Mouse (Mus musculus) liver, adult 2 months (tissue): ENCODE measurements at regions not wholly inside any gene's neighbourhood (a gene's known extent, or its start where the extent isn't known, plus 50 kb on each side); places are given as distances from the start of the nearest gene placed in this dataset.
A peak's percentile ranks its signal among the peaks of the same experiment; 100 is the strongest.

Source experiments
- DNase-seq: peaks from one replicate; pipeline ENCODE4 v3.0.0-alpha.2; 2011; ENCODE audit warnings: low read depth, low spot score; ENCODE audit errors: extremely low read depth
- H3K27ac ChIP-seq: fragments of 200-500 bp; replicated peaks from 2 replicates; pipeline ENCODE4 v1.5.1; 2012; ENCODE audit warnings: low read depth, mild to moderate bottlenecking, control low read depth, inconsistent platforms, low read length; ENCODE audit not compliant: insufficient read depth
- H3K27me3 ChIP-seq: fragments of 200-500 bp; 2 replicates; pipeline ENCODE4 v1.6.1; 2012; ENCODE audit warnings: mild to moderate bottlenecking, moderate library complexity, low read length, inconsistent platforms; ENCODE audit not compliant: control insufficient read depth, insufficient read depth
- H3K36me3 ChIP-seq: fragments of 200-500 bp; 2 replicates; pipeline ENCODE4 v1.6.1; 2012; ENCODE audit warnings: low read length, inconsistent platforms; ENCODE audit not compliant: control insufficient read depth, insufficient read depth
- H3K4me1 ChIP-seq: fragments of 200-500 bp; 2 replicates; pipeline ENCODE4 v1.6.1; 2011; ENCODE audit warnings: low read length; ENCODE audit not compliant: control insufficient read depth, insufficient read depth
- H3K4me3 ChIP-seq: fragments of 200-500 bp; 2 replicates; pipeline ENCODE4 v1.5.1; 2011; ENCODE audit warnings: low read depth, mild to moderate bottlenecking, control low read depth, low read length, moderate library complexity; ENCODE audit not compliant: insufficient read depth
- H3K79me2 ChIP-seq: fragments of 200-500 bp; 2 replicates; pipeline ENCODE4 v1.6.1; 2012; ENCODE audit warnings: inconsistent platforms, mild to moderate bottlenecking, low read length, moderate library complexity; ENCODE audit not compliant: control insufficient read depth, insufficient read depth
- H3K9ac ChIP-seq: fragments of 200-500 bp; 2 replicates; pipeline ENCODE4 v1.6.1; 2012; ENCODE audit warnings: low read depth, mild to moderate bottlenecking, control low read depth, inconsistent platforms, low read length
- CTCF ChIP-seq: fragments of 200-500 bp; IDR thresholded peaks from 2 replicates; pipeline ENCODE4 v1.5.1; 2011; ENCODE audit warnings: low read depth, low read length, control low read depth
- POLR2A ChIP-seq: fragments of 200-500 bp; IDR thresholded peaks from 2 replicates; pipeline ENCODE4 v1.6.1; 2011; ENCODE audit warnings: low read length, control low read depth; ENCODE audit not compliant: insufficient read depth; ENCODE audit errors: extremely low read depth
- WGBS: fragments of 180-500 bp; shearing (Covaris S2); methylation state at CpG from one replicate; pipeline ENCODE4 v1.1.7; 2018; 5-methylcytosine and 5-hydroxymethylcytosine counted together

DNA sequence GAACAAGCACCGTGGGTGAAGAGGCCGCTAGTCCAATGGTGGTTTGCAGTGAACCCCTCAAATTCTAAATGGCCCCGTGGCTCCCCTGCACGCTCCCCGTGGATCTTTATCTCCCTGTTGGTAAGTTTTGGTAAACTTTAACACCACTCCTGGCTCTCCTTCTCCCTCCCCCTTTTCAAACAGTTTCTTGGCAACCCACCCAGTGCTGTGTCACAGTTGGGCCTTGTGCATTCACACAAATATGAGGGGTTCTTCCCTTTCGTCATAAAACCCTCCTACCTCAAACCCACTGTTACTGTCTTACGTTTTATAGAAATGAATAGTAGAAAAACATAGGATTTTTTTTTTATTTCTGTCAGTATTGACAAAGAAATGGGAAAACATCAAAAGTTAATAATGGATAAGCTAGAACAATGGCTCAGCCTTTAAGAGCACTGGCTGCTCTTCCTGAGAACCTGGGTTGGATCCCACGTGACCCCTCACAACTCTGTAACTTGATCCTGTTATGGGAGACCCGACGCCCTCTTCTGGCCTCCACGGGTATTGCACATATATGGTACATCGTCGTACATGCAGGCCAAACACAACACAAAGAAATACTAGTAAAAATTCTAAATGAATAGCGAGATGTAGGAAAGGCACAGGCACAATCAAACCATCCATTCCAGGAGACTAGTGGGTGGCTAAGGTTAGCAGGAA lies 71.1 kb upstream of the Man2a1 start:
- Histone ChIP-seq H3K36me3 (no peaks in the 10 kb centered on the region), H3K4me1 (peaks cover 3% of the 10 kb centered on the region; the same call in 1 of the 2 replicates), H3K27ac (no peak overlapping the region), H3K4me3 (no peak overlapping the region), H3K27me3 (no peaks in the 10 kb centered on the region), H3K79me2 (no peaks in the 10 kb centered on the region), H3K9ac (no peak overlapping the region)
- WGBS = 64% methylated on average over 14 of the region's 14 CpGs
- TF ChIP-seq POLR2A = no peak
- TF ChIP-seq CTCF = peak; percentile 53
- DNase-seq = peak; percentile 62

DNA sequence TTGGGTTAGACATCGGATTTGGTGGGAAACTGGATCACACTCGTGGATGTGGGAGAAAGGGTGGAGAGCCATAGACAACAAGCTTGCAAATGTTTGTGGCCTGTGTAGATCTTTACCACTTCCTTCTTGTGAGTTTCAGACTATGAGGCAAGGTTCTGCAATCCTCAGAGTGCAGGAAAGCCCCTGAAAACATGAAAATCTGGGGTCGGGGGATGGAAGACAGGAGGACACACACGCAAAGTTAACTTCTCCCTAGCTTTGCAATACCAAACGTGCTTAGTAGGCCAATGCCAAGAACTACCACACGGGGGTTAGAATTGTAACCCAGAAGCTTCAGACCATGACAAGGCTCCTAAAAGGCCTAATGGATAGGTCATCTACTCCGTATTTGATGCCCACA lies 69.4 kb upstream of the Man2a1 start:
- Histone ChIP-seq H3K4me1 (peaks cover 3% of the 10 kb centered on the region; the same call in 1 of the 2 replicates), H3K9ac (no peak overlapping the region), H3K4me3 (no peak overlapping the region), H3K27ac (no peak overlapping the region), H3K79me2 (no peaks in the 10 kb centered on the region), H3K27me3 (no peaks in the 10 kb centered on the region), H3K36me3 (no peaks in the 10 kb centered on the region)
- no peak for DNase-seq
- TF ChIP-seq CTCF (no peak), POLR2A (no peak)
- 90% methylated on average over 7 of the region's 7 CpGs for WGBS

DNA sequence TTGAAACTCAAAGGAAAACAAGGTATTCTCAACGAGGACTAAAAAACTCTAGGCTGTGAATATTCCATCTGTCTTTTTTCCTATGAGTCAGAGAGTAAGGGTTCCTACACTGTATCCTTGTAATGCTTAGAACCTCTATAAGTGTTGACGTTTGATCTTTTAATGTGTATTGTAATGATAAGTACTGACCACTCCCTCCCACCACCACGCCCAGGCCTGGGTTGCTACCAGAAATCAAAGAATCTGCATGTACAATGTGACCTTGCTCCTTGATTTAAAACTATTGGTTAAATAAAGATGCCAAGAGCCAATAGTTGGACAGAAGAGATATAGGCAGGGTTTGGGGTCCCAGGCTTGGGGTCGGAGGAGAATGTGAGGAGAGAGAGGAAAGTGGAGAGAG lies 66.2 kb upstream of the Man2a1 start:
- no peaks in the 10 kb centered on the region for H3K36me3 ChIP-seq
- no peak for DNase-seq
- no peaks in the 10 kb centered on the region for H3K79me2 ChIP-seq
- TF ChIP-seq POLR2A = no peak
- no peak for TF ChIP-seq CTCF
- no peaks in the 10 kb centered on the region for H3K4me1 ChIP-seq
- H3K27ac ChIP-seq = no peak overlapping the region
- no peaks in the 10 kb centered on the region; the same call in 1 of the 2 replicates for H3K27me3 ChIP-seq
- no peak overlapping the region for H3K9ac ChIP-seq
- 84% methylated on average over 4 of the region's 4 CpGs for WGBS
- H3K4me3 ChIP-seq = no peak overlapping the region

DNA sequence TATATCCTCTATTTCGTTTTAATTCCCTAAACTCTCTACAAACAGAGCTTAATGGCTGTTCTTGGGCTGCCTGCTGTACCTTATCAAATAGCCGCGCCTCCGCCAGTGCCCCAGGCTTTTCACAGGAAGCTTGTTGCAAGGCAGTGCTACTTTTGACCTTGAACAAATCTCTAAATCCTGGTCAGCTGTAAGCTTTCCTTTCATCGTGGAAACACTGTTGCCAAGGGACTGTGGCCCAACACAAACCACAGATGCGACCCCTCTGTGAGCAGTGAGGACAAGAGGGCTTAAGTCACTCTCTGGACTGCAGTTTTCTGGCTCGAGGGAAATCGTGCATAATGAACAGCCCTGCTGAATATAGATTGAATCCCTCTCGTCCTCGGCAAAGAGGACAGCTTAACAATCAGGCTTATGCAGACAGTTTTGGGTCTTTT lies 62.0 kb upstream of the Man2a1 start:
- Histone ChIP-seq H3K4me1 (no peaks in the 10 kb centered on the region), H3K27ac (no peak overlapping the region), H3K36me3 (no peaks in the 10 kb centered on the region), H3K27me3 (no peaks in the 10 kb centered on the region; the same call in 1 of the 2 replicates), H3K9ac (no peak overlapping the region), H3K79me2 (no peaks in the 10 kb centered on the region), H3K4me3 (no peak overlapping the region)
- TF ChIP-seq CTCF (no peak), POLR2A (no peak)
- no peak for DNase-seq
- 27% methylated on average over 10 of the region's 10 CpGs for WGBS

DNA sequence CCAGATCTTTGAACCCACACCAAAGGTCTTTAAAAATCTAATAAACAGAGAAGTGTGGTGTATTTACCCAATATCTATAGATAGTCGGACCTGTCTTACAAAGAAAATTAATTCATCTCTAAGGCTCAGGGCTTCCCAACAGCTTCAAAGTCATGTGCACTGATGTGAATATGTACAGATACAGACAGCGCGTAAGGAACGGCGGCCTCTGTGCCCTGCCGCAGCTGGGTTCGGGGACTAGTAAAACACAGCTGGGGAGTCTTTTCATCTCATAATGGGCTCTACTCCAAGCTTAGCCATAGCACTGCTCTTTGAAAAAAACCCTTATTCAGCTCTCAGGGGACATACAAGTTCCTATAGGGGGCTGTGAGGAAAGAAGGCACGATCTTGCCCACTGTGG lies 60.1 kb upstream of the Man2a1 start:
- Histone ChIP-seq H3K36me3 (no peaks in the 10 kb centered on the region), H3K4me3 (no peak overlapping the region), H3K9ac (no peak overlapping the region), H3K79me2 (no peaks in the 10 kb centered on the region), H3K4me1 (no peaks in the 10 kb centered on the region), H3K27ac (no peak overlapping the region), H3K27me3 (no peaks in the 10 kb centered on the region; the same call in 1 of the 2 replicates)
- TF ChIP-seq CTCF (no peak), POLR2A (no peak)
- WGBS = 93% methylated on average over 8 of the region's 8 CpGs
- no peak for DNase-seq

DNA sequence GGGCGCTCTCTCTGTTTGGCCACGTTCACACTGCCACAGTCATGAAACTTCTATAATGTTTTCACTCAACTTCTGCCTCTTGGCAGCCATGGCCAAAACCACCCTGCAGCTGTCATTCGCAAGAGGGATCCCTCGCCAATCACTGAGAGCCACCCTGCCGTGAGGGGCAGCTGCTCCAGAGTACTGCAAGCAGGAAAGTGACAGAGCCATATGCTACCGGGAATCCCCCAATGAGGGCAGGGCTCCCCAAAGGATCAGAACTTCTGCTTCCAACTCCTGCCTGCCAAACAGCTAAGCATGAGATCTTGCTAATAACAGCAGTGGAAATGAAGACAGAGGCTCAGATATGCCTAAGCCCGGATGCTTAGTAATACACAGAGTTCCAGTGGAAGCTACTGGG lies 52.0 kb upstream of the Man2a1 start:
- TF ChIP-seq POLR2A = no peak
- WGBS = 79% methylated on average over 7 of the region's 7 CpGs
- no peak overlapping the region for H3K27ac ChIP-seq
- H3K9ac ChIP-seq = no peak overlapping the region
- H3K4me1 ChIP-seq = no peaks in the 10 kb centered on the region
- no peaks in the 10 kb centered on the region for H3K36me3 ChIP-seq
- no peaks in the 10 kb centered on the region for H3K27me3 ChIP-seq
- DNase-seq = no peak
- H3K79me2 ChIP-seq = no peaks in the 10 kb centered on the region
- H3K4me3 ChIP-seq = no peak overlapping the region
